Mouse (Mus musculus) embryonic facial prominence, embryonic 12.5 days (tissue): ENCODE results near the gene Cep170b. TPM values are rescaled to one million over a fixed set of nuclear protein-coding genes. Genes with fewer than 3 reads are reported as not detected.

Experiments
- ATAC-seq: fragments of 200-750 bp; cut with Nextera tagmentation; 2 replicates; pipeline ENCODE4 v1.8.0; 2017; ENCODE audit not compliant: insufficient number of reproducible peaks, insufficient read depth, low FRiP score, low TSS enrichment
- H3K27ac ChIP-seq: fragments of 300-500 bp; sonication (generic); 2 replicates; pipeline ENCODE4 v1.5.1; 2016; ENCODE audit warnings: mild to moderate bottlenecking
- H3K27me3 ChIP-seq: fragments of 300-500 bp; sonication (generic); 2 replicates; pipeline ENCODE4 v1.6.1; 2016; ENCODE audit warnings: mild to moderate bottlenecking, moderate library complexity
- H3K36me3 ChIP-seq: fragments of 300-500 bp; sonication (generic); 2 replicates; pipeline ENCODE4 v1.6.1; 2016; ENCODE audit warnings: mild to moderate bottlenecking
- H3K4me1 ChIP-seq: fragments of 300-500 bp; sonication (generic); 2 replicates; pipeline ENCODE4 v1.6.1; 2016
- H3K4me2 ChIP-seq: fragments of 300-500 bp; sonication (generic); replicated peaks from 2 replicates; pipeline ENCODE4 v1.6.1; 2016; ENCODE audit warnings: mild to moderate bottlenecking, moderate library complexity
- H3K4me3 ChIP-seq: fragments of 300-500 bp; sonication (generic); 2 replicates; pipeline ENCODE4 v1.5.1; 2016; ENCODE audit warnings: mild to moderate bottlenecking
- H3K9ac ChIP-seq: fragments of 300-500 bp; sonication (generic); 2 replicates; pipeline ENCODE4 v1.6.1; 2016; ENCODE audit warnings: mild to moderate bottlenecking, moderate library complexity
- H3K9me3 ChIP-seq: fragments of 300-500 bp; sonication (generic); 2 replicates; pipeline ENCODE4 v1.6.1; 2016; ENCODE audit warnings: mild to moderate bottlenecking, moderate library complexity
- WGBS: fragments of 180-500 bp; shearing (Covaris S2); methylation state at CpG from one replicate; pipeline ENCODE4 v1.1.7; 2016; 5-methylcytosine and 5-hydroxymethylcytosine counted together
- polyA plus RNA-seq: library from polyadenylated mRNA; unstranded; fragments of >200 nt; fragmentation: Nextera tagmentation; extraction: Ambion mirVana; gene quantifications from 2 replicates; pipeline ENCODE4 v1.2.1, GENCODE M21; 2016

Gene Cep170b
- polyA plus RNA-seq, 1 experiment from 2014 or later: 17.0 TPM

GRCm38 (mm10) chr12:112743168-112743975 is 23.1 kb downstream of the Cep170b start:
- peak overlapping the region; percentile 24; the same call in 1 of the 2 replicates for H3K27ac ChIP-seq
- no peak overlapping the region for H3K4me2 ChIP-seq
- WGBS: 57% methylated on average over 25 of the region's 25 CpGs
- H3K9me3 ChIP-seq: no peaks in the 10 kb centered on the region
- H3K9ac ChIP-seq: peak overlapping the region; percentile 34; the same call in 1 of the 2 replicates
- H3K36me3 ChIP-seq: peaks cover 47% of the 10 kb centered on the region
- no peaks in the 10 kb centered on the region for H3K27me3 ChIP-seq
- ATAC-seq: no peak; the same call in 1 of the 2 replicates
- H3K4me1 ChIP-seq: peaks cover 13% of the 10 kb centered on the region
- no peak overlapping the region for H3K4me3 ChIP-seq

DNA sequence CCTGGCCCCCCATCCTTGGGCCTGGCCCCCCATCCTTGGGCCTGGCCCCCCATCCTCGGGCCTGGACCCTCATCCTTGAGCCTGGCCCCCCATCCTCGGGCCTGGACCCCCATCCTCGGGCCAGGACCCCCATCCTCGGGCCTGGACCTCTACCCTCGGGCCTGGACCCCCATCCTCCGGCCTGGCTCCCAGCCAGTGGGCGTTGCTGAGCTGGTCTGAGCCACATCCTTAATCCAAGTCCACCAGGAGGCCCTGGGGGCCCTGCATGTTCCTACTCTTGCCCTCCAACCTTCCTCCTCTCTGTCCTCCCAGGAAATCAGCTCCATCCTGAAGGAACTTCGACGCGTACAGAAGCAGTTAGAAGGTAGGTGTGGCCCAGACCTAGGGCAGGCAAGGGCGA is 24.0 kb downstream of the Cep170b start:
- Histone ChIP-seq H3K4me1 (peaks cover 13% of the 10 kb centered on the region), H3K4me2 (no peak overlapping the region), H3K36me3 (peaks cover 39% of the 10 kb centered on the region), H3K9me3 (no peaks in the 10 kb centered on the region), H3K9ac (no peak overlapping the region; the same call in 1 of the 2 replicates), H3K27ac (no peak overlapping the region), H3K27me3 (no peaks in the 10 kb centered on the region), H3K4me3 (no peak overlapping the region)
- WGBS: 80% methylated on average over 11 of the region's 11 CpGs
- ATAC-seq: no peak

DNA sequence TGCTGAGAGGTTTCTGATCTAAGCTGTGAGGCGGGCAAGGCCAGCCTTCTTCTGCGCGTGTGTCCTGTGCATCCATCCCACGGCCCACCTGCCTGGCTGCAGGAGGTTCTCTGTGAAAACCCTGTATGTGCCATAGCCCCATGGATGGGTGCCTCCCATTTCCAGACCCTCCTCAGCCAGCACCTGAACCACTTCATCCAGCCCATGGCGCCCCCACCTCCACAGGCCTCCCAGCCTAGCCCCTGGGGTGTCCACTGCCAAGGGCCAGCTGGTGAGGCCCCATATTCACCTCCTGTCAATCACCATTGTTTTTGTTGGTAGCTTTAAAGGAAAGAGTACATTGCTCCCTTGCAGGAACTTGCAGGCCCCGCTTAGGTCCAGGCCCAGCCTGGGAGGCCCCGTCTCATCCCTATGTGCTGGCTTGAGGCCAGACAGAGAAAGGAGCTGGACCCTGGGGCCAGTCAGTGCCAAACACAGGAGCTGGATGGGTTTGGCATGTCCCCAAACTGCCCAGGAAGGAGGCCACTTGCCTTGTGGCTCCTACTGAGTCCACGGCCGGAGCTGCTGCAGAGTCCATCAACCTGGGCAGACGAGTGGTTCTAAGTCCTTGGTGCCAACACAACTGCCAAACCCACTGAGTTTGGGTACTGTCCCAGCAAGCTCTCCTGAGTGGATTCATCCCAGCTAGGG is 24.8 kb downstream of the Cep170b start:
- ATAC-seq: no peak
- 80% methylated on average over 10 of the region's 10 CpGs for WGBS
- no peak overlapping the region for H3K27ac ChIP-seq
- no peak overlapping the region for H3K4me3 ChIP-seq
- no peak overlapping the region for H3K9ac ChIP-seq
- H3K4me1 ChIP-seq: peaks cover 13% of the 10 kb centered on the region
- H3K9me3 ChIP-seq: no peaks in the 10 kb centered on the region
- H3K36me3 ChIP-seq: peaks cover 31% of the 10 kb centered on the region
- no peak overlapping the region for H3K4me2 ChIP-seq
- H3K27me3 ChIP-seq: no peaks in the 10 kb centered on the region

DNA sequence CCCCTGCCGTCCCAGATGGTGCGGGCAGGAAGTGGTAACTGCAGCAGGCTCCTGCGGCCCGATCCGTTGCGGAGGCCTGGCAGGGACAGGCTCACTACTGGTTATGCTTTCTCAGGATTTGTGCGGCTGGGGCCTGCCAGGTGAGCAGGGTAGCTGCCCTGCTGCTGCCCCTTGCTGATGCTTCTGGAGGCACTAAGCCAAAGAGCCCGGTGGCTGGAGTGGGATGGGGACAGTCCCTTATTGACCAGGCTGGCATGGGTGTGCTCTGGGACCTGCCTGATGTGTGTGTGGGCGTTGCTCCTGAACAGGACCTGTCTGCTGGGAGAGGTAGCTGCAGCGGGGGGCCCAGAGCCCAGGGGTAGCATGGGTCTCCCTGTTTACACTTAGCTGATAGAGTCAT is 25.5 kb downstream of the Cep170b start:
- WGBS: 89% methylated on average over 10 of the region's 10 CpGs
- H3K4me2 ChIP-seq: no peak overlapping the region
- no peak overlapping the region for H3K27ac ChIP-seq
- no peak overlapping the region for H3K4me3 ChIP-seq
- ATAC-seq: no peak
- no peaks in the 10 kb centered on the region for H3K27me3 ChIP-seq
- no peak overlapping the region for H3K9ac ChIP-seq
- peaks cover 13% of the 10 kb centered on the region for H3K4me1 ChIP-seq
- no peaks in the 10 kb centered on the region for H3K9me3 ChIP-seq
- H3K36me3 ChIP-seq: peaks cover 24% of the 10 kb centered on the region

DNA sequence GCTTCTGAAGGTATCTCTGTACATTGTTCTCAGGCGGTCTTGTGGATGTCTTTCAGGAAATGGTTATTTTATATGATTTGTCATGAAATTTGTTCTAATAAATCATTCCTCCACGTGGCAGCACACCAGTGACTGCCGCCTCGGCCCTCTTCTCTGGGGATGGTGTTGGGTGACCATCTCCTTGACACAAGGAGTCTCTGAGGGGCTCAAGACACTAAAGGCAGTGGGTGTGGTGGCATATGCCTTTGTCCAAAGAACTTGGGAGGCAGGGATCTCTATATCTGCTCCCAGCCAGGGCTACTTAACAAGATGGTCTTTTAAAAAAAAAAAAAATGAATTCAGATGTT is 26.2 kb downstream of the Cep170b start:
- H3K4me1 ChIP-seq: peaks cover 13% of the 10 kb centered on the region
- ATAC-seq: no peak
- no peak overlapping the region for H3K27ac ChIP-seq
- H3K9ac ChIP-seq: no peak overlapping the region
- H3K27me3 ChIP-seq: no peaks in the 10 kb centered on the region
- WGBS: 71% methylated on average over 4 of the region's 4 CpGs
- H3K4me2 ChIP-seq: no peak overlapping the region
- peaks cover 21% of the 10 kb centered on the region for H3K36me3 ChIP-seq
- H3K4me3 ChIP-seq: no peak overlapping the region
- no peaks in the 10 kb centered on the region for H3K9me3 ChIP-seq

DNA sequence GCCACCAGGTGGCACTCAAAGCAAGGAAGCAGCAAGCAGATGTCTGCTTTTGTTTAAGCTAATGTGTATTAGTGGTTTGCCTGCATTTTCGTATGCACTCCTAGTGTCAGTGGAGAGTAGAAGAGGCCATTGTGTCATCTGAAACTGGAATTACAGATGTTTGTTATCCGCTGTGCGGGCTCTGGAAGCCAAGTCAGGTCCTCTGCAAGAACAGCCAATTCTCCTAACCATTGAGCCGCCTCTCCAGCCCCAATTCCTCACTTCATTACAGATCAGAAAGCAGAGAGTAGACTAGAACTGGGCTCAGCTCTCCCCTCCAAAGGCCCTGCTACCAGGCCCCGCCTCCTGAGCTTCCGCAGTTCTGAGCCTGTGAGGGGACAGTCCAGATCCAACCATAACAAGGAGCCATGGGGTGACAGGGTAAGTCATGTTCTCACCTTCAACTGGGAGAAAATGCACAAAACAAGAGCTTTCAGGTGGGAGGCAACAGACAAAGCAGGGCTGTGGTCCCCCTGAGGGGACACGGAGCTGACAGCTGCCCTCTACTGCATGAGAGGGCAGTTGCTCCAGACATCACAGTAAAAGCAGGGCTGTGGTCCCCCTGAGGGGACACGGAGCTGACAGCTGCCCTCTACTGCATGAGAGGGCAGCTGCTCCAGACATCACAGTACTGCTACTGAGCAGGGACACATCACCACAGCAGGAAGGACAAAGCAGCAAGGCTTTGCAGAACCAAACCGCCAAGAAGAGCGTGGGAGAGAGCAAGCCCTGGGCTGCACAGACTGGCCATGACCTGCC is 26.8 kb downstream of the Cep170b start:
- peak overlapping the region; percentile 30 for H3K4me2 ChIP-seq
- H3K9me3 ChIP-seq: no peaks in the 10 kb centered on the region
- H3K9ac ChIP-seq: peak overlapping the region; percentile 30; the same call in 1 of the 2 replicates
- peak; percentile 43 for ATAC-seq
- peaks cover 13% of the 10 kb centered on the region for H3K4me1 ChIP-seq
- peaks cover 21% of the 10 kb centered on the region for H3K36me3 ChIP-seq
- H3K27ac ChIP-seq: peak overlapping the region; percentile 85
- WGBS: 15% methylated on average over 10 of the region's 10 CpGs
- no peak overlapping the region for H3K4me3 ChIP-seq
- no peaks in the 10 kb centered on the region for H3K27me3 ChIP-seq

DNA sequence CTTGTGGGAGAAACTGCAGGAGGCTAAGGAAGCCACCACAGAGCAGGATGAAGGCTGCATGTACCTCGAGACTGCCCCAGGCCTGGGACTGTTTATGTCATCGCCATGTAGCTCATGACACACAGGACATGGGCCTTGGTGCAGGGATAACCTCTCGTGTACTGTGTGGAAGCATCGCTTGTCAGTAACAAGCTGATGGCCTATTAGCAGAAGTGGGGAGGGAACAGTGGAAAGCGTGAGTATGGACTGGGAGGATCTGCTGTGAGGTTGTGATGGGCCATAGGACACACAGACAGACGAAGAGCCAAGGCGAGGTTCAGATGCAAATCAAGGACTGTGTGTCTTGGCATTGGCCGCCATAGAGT is 27.3 kb downstream of the Cep170b start:
- 71% methylated on average over 8 of the region's 8 CpGs for WGBS
- peak overlapping the region; percentile 85; the same call in 1 of the 2 replicates for H3K27ac ChIP-seq

GRCm38 (mm10) chr12:112750976-112751375 is 30.7 kb downstream of the Cep170b start:
- H3K36me3 ChIP-seq: 0 out of 2 replicates have a peak, but pooled peaks cover under 1% of the 10 kb centered on the region
- H3K4me3 ChIP-seq: no peak overlapping the region
- ATAC-seq: no peak
- no peak overlapping the region for H3K27ac ChIP-seq
- H3K4me2 ChIP-seq: no peak overlapping the region
- no peaks in the 10 kb centered on the region for H3K27me3 ChIP-seq
- WGBS: 86% methylated on average over 12 of the region's 12 CpGs
- H3K9ac ChIP-seq: no peak overlapping the region
- H3K9me3 ChIP-seq: no peaks in the 10 kb centered on the region
- peaks cover 9% of the 10 kb centered on the region for H3K4me1 ChIP-seq

More for the DNA sequence above, 27.3 kb downstream of the Cep170b start:
- H3K4me1 ChIP-seq: peaks cover 12% of the 10 kb centered on the region
- peak overlapping the region; percentile 30; the same call in 1 of the 2 replicates for H3K4me2 ChIP-seq
- H3K27me3 ChIP-seq: no peaks in the 10 kb centered on the region
- H3K9ac ChIP-seq: peak overlapping the region; percentile 30; the same call in 1 of the 2 replicates
- H3K36me3 ChIP-seq: peaks cover 21% of the 10 kb centered on the region
- no peaks in the 10 kb centered on the region for H3K9me3 ChIP-seq
- ATAC-seq: 0 out of 2 replicates have a peak, but pooled peaks have one; percentile 7
- H3K4me3 ChIP-seq: no peak overlapping the region

DNA sequence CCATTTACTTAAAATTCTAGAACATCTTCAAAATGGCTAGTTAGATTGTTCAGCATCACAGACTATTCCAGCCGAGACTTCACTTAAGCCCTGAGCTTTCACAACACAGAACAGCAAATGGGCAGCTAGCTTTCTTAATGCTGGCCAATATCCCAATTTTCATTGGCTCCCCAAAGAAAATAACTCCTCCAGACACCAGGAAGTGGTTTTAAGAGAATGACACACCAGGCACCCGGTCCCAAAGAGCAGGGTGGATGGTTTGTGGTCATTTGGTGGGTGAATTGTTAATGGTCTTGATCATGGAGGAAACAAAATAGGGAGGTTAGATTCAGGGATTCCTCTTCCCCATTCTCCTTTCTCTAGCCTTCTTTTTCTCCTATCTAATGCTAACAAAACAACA is 32.1 kb downstream of the Cep170b start:
- H3K9ac ChIP-seq: no peak overlapping the region
- 59% methylated on average over 2 of the region's 2 CpGs for WGBS

DNA sequence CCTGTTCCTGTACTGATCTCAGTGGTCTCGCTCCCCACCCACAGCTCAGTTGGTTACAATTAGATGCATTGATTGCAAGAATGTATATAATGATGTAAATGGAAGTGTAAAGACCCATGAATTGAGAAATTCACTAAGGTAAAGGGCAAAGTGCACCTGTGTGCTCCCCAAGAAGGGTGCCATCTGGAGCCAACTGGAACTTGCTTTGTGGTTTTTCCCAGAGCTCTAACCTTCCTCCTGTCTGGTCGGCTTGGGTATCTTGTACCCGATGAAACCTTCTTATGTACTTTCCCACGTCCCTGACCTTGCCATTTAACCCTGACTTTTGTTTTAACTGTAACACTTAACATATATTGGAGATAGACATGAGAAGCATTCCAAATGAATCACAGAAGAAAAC is 35.6 kb downstream of the Cep170b start:
- H3K27ac ChIP-seq: no peak overlapping the region
- H3K9ac ChIP-seq: no peak overlapping the region
- no peaks in the 10 kb centered on the region for H3K36me3 ChIP-seq
- ATAC-seq: no peak
- no peaks in the 10 kb centered on the region for H3K4me1 ChIP-seq
- WGBS: 74% methylated on average over 4 of the region's 4 CpGs
- no peak overlapping the region for H3K4me2 ChIP-seq
- no peak overlapping the region for H3K4me3 ChIP-seq
- H3K27me3 ChIP-seq: no peaks in the 10 kb centered on the region
- no peaks in the 10 kb centered on the region for H3K9me3 ChIP-seq

More for the DNA sequence above, 32.1 kb downstream of the Cep170b start:
- Histone ChIP-seq H3K36me3 (no peaks in the 10 kb centered on the region), H3K27me3 (no peaks in the 10 kb centered on the region), H3K4me1 (peaks cover 2% of the 10 kb centered on the region), H3K4me2 (no peak overlapping the region), H3K27ac (no peak overlapping the region), H3K4me3 (no peak overlapping the region), H3K9me3 (no peaks in the 10 kb centered on the region)
- no peak for ATAC-seq

- Histone ChIP-seq H3K27ac (no peak overlapping the region), H3K4me3 (no peak overlapping the region), H3K9ac (no peak overlapping the region), H3K27me3 (no peaks in the 10 kb centered on the region), H3K4me1 (no peaks in the 10 kb centered on the region), H3K4me2 (no peak overlapping the region), H3K9me3 (no peaks in the 10 kb centered on the region), H3K36me3 (no peaks in the 10 kb centered on the region)
- 88% methylated on average over 5 of the region's 5 CpGs for WGBS
- ATAC-seq: no peak
Measured at GRCm38 (mm10) chr12:112757896-112758295, 37.6 kb downstream of the Cep170b start.
